In the genomic region with DNA sequence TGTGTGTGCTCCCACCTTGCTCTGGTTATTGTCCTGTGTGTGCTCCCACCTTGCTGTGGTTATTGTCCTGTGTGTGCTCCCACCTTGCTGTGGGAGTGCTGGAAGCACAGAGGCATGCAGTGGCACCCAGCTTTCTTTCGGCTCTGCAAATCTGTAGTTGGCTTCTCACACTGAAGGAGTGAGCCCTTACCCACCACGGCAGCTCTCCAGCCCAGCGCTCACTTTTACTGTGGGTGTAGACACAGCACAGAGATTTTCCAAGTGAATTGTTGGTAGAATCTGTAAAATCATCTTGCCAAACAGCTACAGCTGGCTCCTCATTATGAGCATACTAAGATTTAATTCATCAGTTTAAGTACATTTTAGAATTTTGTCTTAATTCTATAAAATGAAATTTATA, we compare ENCODE assay signal across 11 mouse cellular contexts.
"Had no signal": no experiment of that assay in that cellular context is flagged by ENCODE, and none has a peak within 500 bp of the region (broad histone marks: within the 10 kb centered on the region; RNA-seq: fewer than 3 reads in every experiment).

No protein-coding gene starts in this region.

- DNase-seq: kidney, adult 11 months; kidney, adult 9 months; kidney, postnatal 36 days; left cerebral cortex, postnatal 4 days; lung, adult 2 months; lung, postnatal 4 days had no signal

- H3K36me3 ChIP-seq: liver, embryonic 15.5 days had no signal

- H3K27me3 ChIP-seq: liver, embryonic 15.5 days had no signal

- H3K9me3 ChIP-seq: liver, embryonic 15.5 days had no signal

- H3K27ac ChIP-seq: kidney, postnatal 0 days; liver, embryonic 15.5 days had no signal

- H3K4me2 ChIP-seq: liver, embryonic 11.5 days; liver, embryonic 15.5 days; midbrain, embryonic 11.5 days had no signal

- H3K9ac ChIP-seq: liver, embryonic 15.5 days had no signal

- ATAC-seq: lung, postnatal 0 days had no signal

- H3K4me3 ChIP-seq: liver, embryonic 15.5 days had no signal

- H3K4me1 ChIP-seq: liver, embryonic 15.5 days had no signal
